Mouse (Mus musculus): ENCODE results near the gene Eif5a2. TPM values are rescaled to one million over a fixed set of nuclear protein-coding genes. Genes with fewer than 3 reads are reported as not detected.
"Not testable (repeated sequence)": the region's sequence is repeated elsewhere in the genome, so short reads cannot be mapped to it uniquely, and the experiment has no call there.

Eif5a2 gene
- 15.4 and 15.5 TPM in 2 replicates for polyA plus RNA-seq (2016; fragmentation: Nextera tagmentation; extraction: Ambion mirVana)

DNA sequence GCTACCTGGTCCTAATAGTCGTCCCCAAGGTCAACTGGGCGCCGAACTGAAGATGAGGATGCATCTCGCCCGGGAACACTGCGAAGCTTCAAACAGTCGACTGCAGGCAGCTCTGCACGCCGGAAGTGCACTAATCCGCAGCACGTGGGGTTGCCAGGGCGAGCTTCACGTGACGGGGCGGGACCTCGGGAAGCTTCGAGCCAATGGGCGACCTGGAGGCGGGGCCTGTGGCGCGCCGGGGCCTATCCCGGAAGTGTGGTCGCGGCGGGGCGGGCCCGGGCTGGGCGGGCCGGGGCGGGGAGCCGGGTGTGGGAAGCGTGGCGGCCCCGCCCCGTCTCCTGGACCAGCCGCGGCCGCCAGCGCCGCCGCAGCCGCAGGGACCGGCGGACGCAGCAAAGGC, at the start of gene Eif5a2:
Gene Eif5a2 (plus strand): TSS at position 283 of the 400 bp plus-strand sequence.
- 2% methylated on average over 45 of the region's 46 CpGs for WGBS
- peaks cover 16% of the 10 kb centered on the region for H3K4me1 ChIP-seq
- peaks cover 31% of the 10 kb centered on the region for H3K27me3 ChIP-seq (ENCODE audit: poor library complexity, severe bottlenecking)
- DNase-seq (ENCODE audit: extremely low spot score, low spot score), result peak; percentile 94
- H3K9me3 ChIP-seq, result peaks cover 8% of the 10 kb centered on the region; the same call in 1 of the 2 replicates
- peak within 1 kb of the TSS; percentile 83 for H3K4me3 ChIP-seq
- peak within 1 kb of the TSS; percentile 83 for H3K27ac ChIP-seq
- H3K36me3 ChIP-seq (replicated peaks), result 0 out of 2 replicates have a peak, but pooled peaks cover 5% of the 10 kb centered on the region

DNA sequence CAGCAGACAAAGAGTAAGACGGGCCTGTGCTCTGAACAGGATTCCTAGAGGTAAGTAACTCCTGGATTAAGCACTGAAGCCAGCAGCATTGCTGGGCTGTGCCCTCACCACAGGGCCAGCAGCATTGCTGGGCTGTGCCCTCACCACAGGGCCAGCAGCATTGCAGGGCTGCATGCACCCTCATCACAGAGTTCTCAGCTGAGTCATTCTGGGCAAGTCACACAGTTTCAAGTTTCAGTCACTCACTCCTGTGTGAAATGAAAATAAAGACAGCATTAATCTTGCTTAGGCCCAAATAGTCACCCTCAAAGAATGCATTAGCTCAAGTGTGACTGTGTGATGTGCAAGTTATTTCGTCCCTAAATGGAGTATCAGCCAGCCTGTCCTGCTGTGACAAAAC, 46.4 kb upstream of the Eif5a2 start:
- 87% methylated on average over 2 of the region's 2 CpGs for WGBS
- peaks cover 12% of the 10 kb centered on the region; the same call in 1 of the 2 replicates for H3K27me3 ChIP-seq (ENCODE audit: poor library complexity, severe bottlenecking)
- peaks cover 13% of the 10 kb centered on the region for H3K4me1 ChIP-seq
- no peak overlapping the region for H3K4me3 ChIP-seq
- H3K9me3 ChIP-seq, result no peaks in the 10 kb centered on the region
- no peak overlapping the region for H3K27ac ChIP-seq
- no peak for DNase-seq (ENCODE audit: extremely low spot score, low spot score)
- H3K36me3 ChIP-seq (replicated peaks), result no peaks in the 10 kb centered on the region

DNA sequence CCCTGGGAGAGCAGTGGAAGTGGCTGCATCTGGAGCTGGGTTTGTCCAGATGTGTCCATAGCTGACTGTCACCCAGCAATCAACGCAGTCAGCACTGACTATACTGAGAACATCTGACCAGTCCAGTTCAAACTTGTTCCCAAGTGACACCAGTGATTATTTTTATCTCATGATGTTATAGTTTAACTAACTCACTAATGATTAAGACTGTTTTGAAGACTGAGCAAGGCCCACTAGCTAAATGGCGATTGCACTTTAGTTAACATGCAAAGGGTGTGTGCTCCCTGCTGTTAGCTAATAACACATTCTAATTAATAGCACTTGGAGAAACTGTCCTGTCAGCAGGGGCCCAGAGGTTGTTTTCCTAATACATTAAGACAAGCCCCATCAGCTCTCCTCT, 44.1 kb upstream of the Eif5a2 start:
- Histone ChIP-seq H3K36me3 (replicated peaks) (no peaks in the 10 kb centered on the region), H3K9me3 (no peaks in the 10 kb centered on the region), H3K27me3 (ENCODE audit: poor library complexity, severe bottlenecking) (peaks cover 12% of the 10 kb centered on the region; the same call in 1 of the 2 replicates), H3K4me3 (no peak overlapping the region), H3K4me1 (peaks cover 21% of the 10 kb centered on the region), H3K27ac (no peak overlapping the region)
- 38% methylated on average over 2 of the region's 2 CpGs for WGBS
- no peak for DNase-seq (ENCODE audit: extremely low spot score, low spot score)

DNA sequence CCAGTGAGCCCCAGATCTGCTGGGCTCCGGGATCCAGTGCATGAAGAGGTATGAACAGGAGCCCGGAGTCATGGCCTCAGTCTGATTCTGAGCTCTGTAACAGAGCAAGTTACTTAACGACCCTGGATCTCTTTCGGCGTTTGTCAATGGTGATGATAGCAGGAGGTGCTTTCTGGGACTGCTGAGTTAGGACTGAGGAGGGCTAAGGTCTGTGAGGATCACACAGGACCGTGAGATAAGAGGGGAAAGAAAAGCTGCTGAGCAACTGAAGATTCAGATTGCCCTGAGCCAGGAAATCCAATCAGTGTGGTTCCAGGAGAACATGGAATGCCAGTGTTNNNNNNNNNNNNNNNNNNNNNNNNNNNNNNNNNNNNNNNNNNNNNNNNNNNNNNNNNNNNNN, 40.7 kb upstream of the Eif5a2 start:
- Histone ChIP-seq H3K27ac (0 out of 2 replicates have a peak overlapping the region, but pooled peaks have one; percentile 35), H3K27me3 (ENCODE audit: poor library complexity, severe bottlenecking) (peaks cover 11% of the 10 kb centered on the region; the same call in 1 of the 2 replicates), H3K36me3 (replicated peaks) (no peaks in the 10 kb centered on the region), H3K4me1 (peaks cover 22% of the 10 kb centered on the region), H3K9me3 (no peaks in the 10 kb centered on the region), H3K4me3 (no peak overlapping the region)
- 28% methylated on average over 6 of the region's 6 CpGs for WGBS
- no peak for DNase-seq (ENCODE audit: extremely low spot score, low spot score)

DNA sequence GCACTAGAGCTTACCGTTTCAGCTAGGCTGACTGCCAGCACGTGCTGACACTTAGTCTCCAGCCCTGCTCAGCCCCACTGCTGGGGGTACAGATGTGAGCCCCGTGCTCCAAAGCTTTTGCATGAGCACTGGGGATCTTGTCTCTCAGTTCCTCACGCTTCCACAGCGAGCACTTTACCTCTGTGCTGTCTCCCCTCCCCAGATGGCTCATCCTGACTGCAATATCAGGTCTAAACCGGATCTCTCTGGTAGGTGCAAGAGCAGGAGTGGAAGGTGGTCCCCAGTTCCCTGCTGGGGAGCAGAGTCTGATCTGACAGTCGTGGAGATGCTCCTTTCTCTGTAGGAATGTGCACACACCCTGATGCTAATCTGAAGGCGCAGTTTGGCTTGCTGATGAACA, 37.8 kb upstream of the Eif5a2 start:
- no peak for DNase-seq (ENCODE audit: extremely low spot score, low spot score)
- H3K4me3 ChIP-seq, result no peak overlapping the region
- H3K4me1 ChIP-seq, result peaks cover 15% of the 10 kb centered on the region
- 53% methylated on average over 8 of the region's 8 CpGs for WGBS
- peaks cover 8% of the 10 kb centered on the region; the same call in 1 of the 2 replicates for H3K27me3 ChIP-seq (ENCODE audit: poor library complexity, severe bottlenecking)
- H3K27ac ChIP-seq, result no peak overlapping the region
- no peaks in the 10 kb centered on the region for H3K9me3 ChIP-seq
- H3K36me3 ChIP-seq (replicated peaks), result no peaks in the 10 kb centered on the region

DNA sequence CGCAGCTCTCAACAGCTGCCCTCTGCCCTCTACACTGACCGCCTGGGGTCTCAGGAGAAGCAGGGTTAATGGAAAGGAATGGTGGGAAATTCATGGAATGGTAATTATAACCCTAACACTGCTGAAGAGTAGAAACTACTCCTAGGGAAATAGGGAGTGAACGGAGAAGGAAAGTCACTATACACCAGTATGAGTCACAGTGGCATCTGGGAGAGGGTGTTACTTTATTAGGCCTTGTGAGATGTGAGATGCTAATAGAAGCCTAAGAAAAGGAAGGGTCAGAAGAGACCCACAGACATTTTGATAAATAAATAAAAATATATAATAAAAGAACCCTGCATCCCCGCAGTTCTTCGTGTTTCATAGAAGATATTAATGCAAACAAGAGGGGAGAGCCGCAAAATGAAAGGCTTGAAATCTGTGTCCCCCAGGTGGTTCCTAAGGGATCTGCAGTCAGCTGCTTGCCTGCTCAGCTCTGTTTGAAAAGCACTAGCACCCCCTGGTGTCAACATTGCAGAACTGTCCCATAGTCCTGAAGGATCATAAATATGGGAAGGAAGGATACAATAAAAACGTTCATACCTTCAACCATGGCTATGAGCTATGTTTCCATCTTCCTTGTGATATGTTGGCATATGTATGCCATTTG, 35.1 kb upstream of the Eif5a2 start:
- WGBS, result 33% methylated on average over 7 of the region's 7 CpGs
- Histone ChIP-seq H3K27me3 (ENCODE audit: poor library complexity, severe bottlenecking) (no peaks in the 10 kb centered on the region), H3K27ac (no peak overlapping the region), H3K4me3 (no peak overlapping the region), H3K9me3 (no peaks in the 10 kb centered on the region), H3K36me3 (replicated peaks) (no peaks in the 10 kb centered on the region), H3K4me1 (peaks cover 7% of the 10 kb centered on the region; the same call in 1 of the 2 replicates)
- DNase-seq (ENCODE audit: extremely low spot score, low spot score), result peak; percentile 63

DNA sequence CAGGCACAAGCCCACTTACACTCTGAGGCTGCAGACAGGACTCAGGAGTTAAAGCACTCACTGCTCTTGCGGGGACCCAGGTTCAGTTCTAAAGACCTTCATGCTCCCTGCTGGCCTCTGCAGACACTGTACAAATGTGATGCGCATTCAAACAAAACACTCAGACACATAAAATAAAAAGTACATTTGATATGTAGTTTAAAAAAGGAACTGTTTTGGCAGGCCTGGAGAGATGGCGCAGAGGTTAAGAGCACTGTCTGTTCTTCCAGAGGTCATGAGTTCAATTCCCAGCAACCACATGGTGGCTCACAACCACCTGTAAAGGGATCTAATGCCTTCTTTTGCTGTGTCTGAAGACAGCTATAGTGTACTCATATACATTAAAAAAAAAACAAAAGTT, 32.9 kb upstream of the Eif5a2 start:
- DNase-seq (ENCODE audit: extremely low spot score, low spot score), result no peak

DNA sequence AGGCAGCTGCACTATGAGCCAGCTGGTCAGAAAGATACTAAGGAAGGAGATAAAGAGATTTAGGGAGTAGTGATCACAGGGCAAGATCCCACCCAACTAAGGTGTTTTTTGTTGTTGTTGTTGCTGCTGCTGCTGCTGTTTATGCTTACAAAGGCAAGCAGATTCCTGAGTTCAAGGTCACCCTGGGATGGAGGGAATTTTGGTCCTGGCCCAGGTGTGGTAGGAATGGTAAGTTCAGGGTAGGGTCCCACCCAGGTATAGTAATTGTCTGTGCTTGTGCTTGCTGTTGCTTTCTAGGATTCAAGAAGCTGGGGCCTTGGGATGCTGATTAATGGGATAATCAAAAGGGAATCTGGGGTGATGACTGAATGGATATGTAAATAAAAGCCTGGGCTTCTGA, 32.1 kb upstream of the Eif5a2 start:
- no peaks in the 10 kb centered on the region for H3K9me3 ChIP-seq
- no peaks in the 10 kb centered on the region for H3K36me3 ChIP-seq (replicated peaks)
- no peak for DNase-seq (ENCODE audit: extremely low spot score, low spot score)
- no peak overlapping the region for H3K27ac ChIP-seq
- H3K27me3 ChIP-seq (ENCODE audit: poor library complexity, severe bottlenecking), result no peaks in the 10 kb centered on the region
- H3K4me1 ChIP-seq, result peaks cover 7% of the 10 kb centered on the region; the same call in 1 of the 2 replicates
- no peak overlapping the region for H3K4me3 ChIP-seq

More for the DNA sequence above, 32.9 kb upstream of the Eif5a2 start:
- Histone ChIP-seq H3K4me3 (no peak overlapping the region), H3K36me3 (replicated peaks) (no peaks in the 10 kb centered on the region), H3K27me3 (ENCODE audit: poor library complexity, severe bottlenecking) (no peaks in the 10 kb centered on the region), H3K9me3 (no peaks in the 10 kb centered on the region), H3K4me1 (peaks cover 7% of the 10 kb centered on the region; the same call in 1 of the 2 replicates), H3K27ac (no peak overlapping the region)
- WGBS, result 90% methylated on average over 3 of the region's 3 CpGs

DNA sequence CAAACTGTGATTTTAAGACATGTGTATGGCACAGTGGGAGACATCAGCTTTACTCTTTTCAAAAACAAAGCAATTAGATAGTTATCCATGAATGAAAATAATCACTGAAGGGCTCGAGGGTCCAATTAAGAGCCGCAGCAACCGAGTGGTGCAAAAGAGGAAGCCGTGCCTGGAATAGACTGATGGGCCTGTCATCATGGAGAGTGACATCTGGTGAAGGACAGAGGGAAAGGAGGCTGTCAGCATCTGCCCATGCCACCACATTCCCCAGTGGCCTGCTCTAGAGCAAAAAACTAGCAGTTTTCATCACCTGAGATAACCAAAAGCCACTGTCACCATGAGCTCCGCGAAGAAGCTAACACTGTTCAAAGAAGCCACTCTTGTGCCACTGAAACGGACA, 25.6 kb upstream of the Eif5a2 start:
- DNase-seq (ENCODE audit: extremely low spot score, low spot score), result no peak
- Histone ChIP-seq H3K36me3 (replicated peaks) (no peaks in the 10 kb centered on the region), H3K4me1 (no peaks in the 10 kb centered on the region), H3K9me3 (no peaks in the 10 kb centered on the region), H3K27me3 (ENCODE audit: poor library complexity, severe bottlenecking) (no peaks in the 10 kb centered on the region), H3K4me3 (no peak overlapping the region), H3K27ac (no peak overlapping the region)
- 88% methylated on average over 7 of the region's 7 CpGs for WGBS

DNA sequence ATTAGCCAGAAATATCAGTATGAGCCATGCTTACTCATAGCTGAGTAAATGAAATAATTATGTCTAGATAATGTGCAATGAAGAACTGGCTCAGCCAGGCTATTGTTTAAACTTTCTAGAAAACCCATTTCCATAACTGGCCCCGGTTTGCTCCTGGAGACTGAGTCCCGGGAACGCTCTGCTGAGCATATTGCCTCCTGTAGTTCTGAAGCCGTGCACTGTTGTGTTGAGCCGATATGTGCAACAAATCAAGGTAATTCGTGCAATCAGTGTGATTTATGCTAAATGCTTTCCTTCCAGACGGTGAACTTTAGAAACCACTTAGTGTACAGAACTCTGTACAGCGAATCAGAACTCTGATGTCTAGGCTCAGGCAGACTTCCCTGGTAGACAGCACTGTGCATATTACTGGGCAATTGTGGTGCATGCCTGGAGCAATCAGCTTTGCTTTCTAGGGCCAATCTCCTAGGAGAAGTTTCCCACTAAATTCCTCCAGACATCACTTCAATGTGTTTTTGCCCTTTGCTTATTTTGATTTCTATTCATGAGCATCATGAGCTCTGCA, 19.8 kb upstream of the Eif5a2 start:
- Histone ChIP-seq H3K36me3 (replicated peaks) (no peaks in the 10 kb centered on the region), H3K27me3 (ENCODE audit: poor library complexity, severe bottlenecking) (no peaks in the 10 kb centered on the region), H3K4me3 (no peak overlapping the region), H3K27ac (no peak overlapping the region), H3K9me3 (no peaks in the 10 kb centered on the region), H3K4me1 (no peaks in the 10 kb centered on the region)
- no peak for DNase-seq (ENCODE audit: extremely low spot score, low spot score)
- WGBS, result 89% methylated on average over 8 of the region's 8 CpGs

DNA sequence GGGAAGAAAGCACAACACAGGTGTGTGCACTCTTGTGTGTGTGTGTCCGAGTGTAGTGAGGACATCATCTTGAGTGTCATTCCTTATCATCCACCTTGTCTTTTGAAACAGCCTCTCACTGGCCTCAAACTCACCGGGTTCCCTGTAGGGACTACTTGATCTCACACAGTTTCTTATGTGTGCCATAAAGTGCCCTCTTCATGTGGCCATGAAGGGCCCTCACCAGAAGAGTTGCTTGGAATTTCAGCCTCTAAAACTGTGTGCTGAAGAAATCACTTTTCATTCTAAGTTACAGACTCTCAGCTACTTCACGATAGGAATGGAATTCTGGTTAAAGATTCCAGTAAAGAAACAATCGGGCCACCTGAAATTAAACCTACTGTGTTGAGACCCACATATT, 14.1 kb upstream of the Eif5a2 start:
- no peak overlapping the region for H3K4me3 ChIP-seq
- no peaks in the 10 kb centered on the region for H3K36me3 ChIP-seq (replicated peaks)
- 96% methylated on average over 4 of the region's 4 CpGs for WGBS
- DNase-seq (ENCODE audit: extremely low spot score, low spot score), result no peak
- no peaks in the 10 kb centered on the region; the same call in 1 of the 2 replicates for H3K9me3 ChIP-seq
- no peaks in the 10 kb centered on the region for H3K4me1 ChIP-seq
- no peak overlapping the region for H3K27ac ChIP-seq
- no peaks in the 10 kb centered on the region for H3K27me3 ChIP-seq (ENCODE audit: poor library complexity, severe bottlenecking)

DNA sequence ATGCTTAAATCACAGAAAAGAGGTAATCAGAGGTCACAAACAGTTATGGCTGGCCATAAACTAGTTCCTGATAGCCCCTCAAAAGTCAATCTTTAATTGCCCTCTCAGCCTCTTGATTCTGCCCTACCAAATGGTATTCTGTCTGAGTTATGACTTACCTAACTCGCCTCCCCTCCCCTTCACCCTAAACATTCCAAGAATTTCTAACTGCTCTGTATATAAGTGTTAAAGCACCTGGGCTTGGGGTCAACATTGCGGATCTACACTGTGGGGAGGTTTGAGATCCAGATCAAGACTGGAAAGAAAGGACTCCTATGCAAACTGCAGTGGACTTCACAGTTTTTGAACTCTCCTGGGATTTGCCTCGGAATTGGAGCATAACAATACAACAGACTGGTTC, 12.9 kb upstream of the Eif5a2 start:
- no peaks in the 10 kb centered on the region for H3K4me1 ChIP-seq
- no peaks in the 10 kb centered on the region; the same call in 1 of the 2 replicates for H3K9me3 ChIP-seq
- H3K36me3 ChIP-seq (replicated peaks), result no peaks in the 10 kb centered on the region
- H3K4me3 ChIP-seq, result no peak overlapping the region
- no peak for DNase-seq (ENCODE audit: extremely low spot score, low spot score)
- no peaks in the 10 kb centered on the region for H3K27me3 ChIP-seq (ENCODE audit: poor library complexity, severe bottlenecking)
- WGBS, result 91% methylated on average over 3 of the region's 3 CpGs
- H3K27ac ChIP-seq, result no peak overlapping the region

DNA sequence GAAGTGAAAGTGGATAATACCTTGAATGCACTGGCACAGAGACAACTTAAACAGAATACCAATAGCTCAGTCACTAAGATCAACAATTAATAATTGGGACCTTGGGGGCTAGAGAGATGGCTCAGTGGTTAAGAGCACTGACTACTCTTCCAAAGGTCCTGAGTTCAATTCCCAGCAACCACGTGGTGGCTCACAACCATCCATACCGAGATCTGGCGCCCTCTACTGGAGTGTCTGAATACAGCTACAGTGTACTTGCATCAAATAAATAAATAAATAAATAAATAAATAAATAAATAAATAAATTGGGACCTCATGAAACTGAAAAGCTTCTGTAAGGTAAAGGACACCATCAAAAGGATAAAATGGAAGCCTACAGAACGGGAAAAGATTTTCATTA, 8.2 kb upstream of the Eif5a2 start:
- not testable (repeated sequence) for H3K36me3 ChIP-seq (replicated peaks); DNase-seq (ENCODE audit: extremely low spot score, low spot score); H3K27ac ChIP-seq; H3K27me3 ChIP-seq (ENCODE audit: poor library complexity, severe bottlenecking); H3K4me3 ChIP-seq; H3K9me3 ChIP-seq; H3K4me1 ChIP-seq
- 68% methylated on average over 4 of the region's 4 CpGs for WGBS
